Mouse (Mus musculus): ENCODE data around the gene Bnip3. TPM values are rescaled to one million over a fixed set of nuclear protein-coding genes. Genes with fewer than 3 reads are reported as not detected.
A peak's percentile ranks its signal among the peaks of the same experiment; 100 is the strongest.

Bnip3 gene
- polyA plus RNA-seq, 1 experiment from 2014 or later, result 124 TPM

GRCm38 (mm10) chr7:138856670-138857069, 52.6 kb downstream of the Bnip3 start:
- Histone ChIP-seq H3K36me3 (peaks cover 66% of the 10 kb centered on the region), H3K4me2 (no peak overlapping the region), H3K27me3 (no peaks in the 10 kb centered on the region), H3K27ac (no peak overlapping the region), H3K4me3 (replicated peaks) (no peak overlapping the region), H3K9ac (replicated peaks) (no peak overlapping the region), H3K4me1 (replicated peaks) (no peaks in the 10 kb centered on the region), H3K9me3 (no peaks in the 10 kb centered on the region)
- WGBS, result 75% methylated on average over 2 of the region's 2 CpGs
- ATAC-seq (ENCODE audit: insufficient number of reproducible peaks, insufficient read depth, low FRiP score, low TSS enrichment, low read depth), result no peak

DNA sequence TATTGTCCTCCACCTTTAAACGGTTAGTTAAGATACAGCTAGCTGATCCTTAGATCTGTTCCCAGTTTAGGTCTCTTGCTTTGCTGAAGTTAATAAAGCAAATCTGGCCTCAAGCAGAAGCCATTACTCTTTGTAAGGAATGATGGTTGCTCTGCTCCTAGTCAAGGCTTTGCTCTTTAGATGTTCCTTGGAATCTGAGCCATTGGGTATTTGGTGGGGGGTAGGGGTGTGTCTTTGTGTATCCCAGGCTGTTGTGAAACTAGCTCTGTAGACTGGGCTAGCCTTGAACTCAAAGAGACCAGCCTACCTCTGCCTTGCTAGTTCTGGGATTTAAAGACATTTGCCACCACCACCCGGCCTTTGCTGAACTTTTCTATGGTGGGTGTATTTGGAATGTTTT, 55.1 kb downstream of the Bnip3 start:
- peaks cover 70% of the 10 kb centered on the region for H3K36me3 ChIP-seq

DNA sequence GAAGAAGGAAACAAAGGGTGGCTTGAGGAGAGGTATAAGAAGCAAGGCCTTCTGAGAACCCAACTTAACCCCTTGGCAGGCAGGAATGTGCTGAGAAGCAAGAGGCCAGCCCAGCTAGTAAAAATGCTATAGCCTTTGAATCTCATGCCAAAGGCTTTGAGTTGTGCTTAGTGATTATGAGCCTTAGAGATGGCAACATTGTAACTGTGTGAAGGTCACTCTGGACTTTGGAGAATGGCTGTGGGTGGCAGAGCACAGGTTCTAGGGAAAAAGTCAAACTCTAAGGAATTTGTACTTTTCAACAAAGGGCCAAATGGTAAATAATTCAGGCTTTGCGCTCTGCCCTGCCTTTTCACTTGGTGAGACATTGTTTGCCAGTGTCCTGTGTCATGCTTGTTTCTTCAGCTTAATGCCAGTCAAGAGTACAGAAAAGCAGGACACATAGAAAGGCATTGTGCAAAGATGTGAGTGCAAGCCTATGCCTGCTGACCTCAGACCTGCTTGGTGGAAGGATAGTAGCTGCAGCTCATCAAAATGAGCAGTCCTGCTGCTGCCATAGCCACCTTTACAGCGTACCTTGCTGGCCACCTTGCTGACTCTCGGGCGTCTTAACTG, 55.8 kb downstream of the Bnip3 start:
- no peak overlapping the region for H3K4me3 ChIP-seq (replicated peaks)
- H3K27ac ChIP-seq, result no peak overlapping the region
- no peaks in the 10 kb centered on the region for H3K27me3 ChIP-seq
- H3K4me2 ChIP-seq, result no peak overlapping the region
- 95% methylated on average over 4 of the region's 4 CpGs for WGBS
- H3K9me3 ChIP-seq, result no peaks in the 10 kb centered on the region
- peaks cover 69% of the 10 kb centered on the region for H3K36me3 ChIP-seq
- H3K4me1 ChIP-seq (replicated peaks), result peaks cover 1% of the 10 kb centered on the region; the same call in 1 of the 2 replicates
- no peak for ATAC-seq (ENCODE audit: insufficient number of reproducible peaks, insufficient read depth, low FRiP score, low TSS enrichment, low read depth)
- no peak overlapping the region for H3K9ac ChIP-seq (replicated peaks)

More for the DNA sequence above, 55.1 kb downstream of the Bnip3 start:
- Histone ChIP-seq H3K4me3 (replicated peaks) (no peak overlapping the region), H3K4me2 (no peak overlapping the region), H3K27me3 (no peaks in the 10 kb centered on the region), H3K4me1 (replicated peaks) (no peaks in the 10 kb centered on the region), H3K9me3 (no peaks in the 10 kb centered on the region), H3K9ac (replicated peaks) (no peak overlapping the region), H3K27ac (no peak overlapping the region)
- WGBS, result 97% methylated on average over 2 of the region's 2 CpGs
- no peak for ATAC-seq (ENCODE audit: insufficient number of reproducible peaks, insufficient read depth, low FRiP score, low TSS enrichment, low read depth)

GRCm38 (mm10) chr7:138850083-138850482, 59.2 kb downstream of the Bnip3 start:
- no peak for ATAC-seq (ENCODE audit: insufficient number of reproducible peaks, insufficient read depth, low FRiP score, low TSS enrichment, low read depth)
- H3K4me2 ChIP-seq, result no peak overlapping the region
- H3K9ac ChIP-seq (replicated peaks), result no peak overlapping the region
- H3K27ac ChIP-seq, result no peak overlapping the region
- peaks cover 57% of the 10 kb centered on the region for H3K36me3 ChIP-seq
- H3K27me3 ChIP-seq, result no peaks in the 10 kb centered on the region
- no peak overlapping the region for H3K4me3 ChIP-seq (replicated peaks)
- H3K4me1 ChIP-seq (replicated peaks), result peaks cover 21% of the 10 kb centered on the region
- H3K9me3 ChIP-seq, result no peaks in the 10 kb centered on the region

- ATAC-seq (ENCODE audit: insufficient number of reproducible peaks, insufficient read depth, low FRiP score, low TSS enrichment, low read depth), result no peak
- Histone ChIP-seq H3K4me2 (peak overlapping the region; percentile 87), H3K9me3 (no peaks in the 10 kb centered on the region), H3K4me1 (replicated peaks) (peaks cover 30% of the 10 kb centered on the region), H3K27ac (no peak overlapping the region), H3K27me3 (no peaks in the 10 kb centered on the region), H3K9ac (replicated peaks) (peak overlapping the region; percentile 95; the same call in 1 of the 2 replicates), H3K36me3 (peaks cover 41% of the 10 kb centered on the region), H3K4me3 (replicated peaks) (peak overlapping the region; percentile 100; the same call in 1 of the 2 replicates)
- WGBS, result 77% methylated on average over 7 of the region's 7 CpGs
Observed at GRCm38 (mm10) chr7:138848028-138848920, 61.0 kb downstream of the Bnip3 start.

- H3K27ac ChIP-seq, result no peak overlapping the region
Observed at GRCm38 (mm10) chr7:138847316-138848027, 61.8 kb downstream of the Bnip3 start.

DNA sequence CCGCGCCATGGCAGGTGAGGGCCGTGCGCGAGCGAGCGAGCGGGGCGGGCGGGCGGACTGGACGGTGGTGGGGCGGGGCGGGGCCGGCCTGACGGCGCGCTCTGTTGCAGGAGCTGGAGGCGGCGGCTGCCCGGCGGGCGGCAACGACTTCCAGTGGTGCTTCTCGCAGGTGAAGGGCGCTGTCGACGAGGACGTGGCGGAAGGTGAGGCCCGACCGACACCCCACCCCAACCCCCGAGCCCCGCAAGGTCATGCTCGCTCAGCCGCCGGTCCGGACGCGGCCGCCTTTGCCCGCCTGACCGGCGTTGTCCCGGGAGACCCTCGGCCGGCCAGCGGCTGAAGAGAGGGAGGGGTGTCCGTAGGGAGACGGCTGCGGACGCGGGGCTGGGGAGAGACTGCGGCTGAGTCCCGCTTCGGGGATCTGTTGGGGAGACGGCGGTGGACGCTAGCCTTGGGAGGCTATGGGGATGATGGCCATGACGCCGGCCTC, 62.8 kb downstream of the Bnip3 start:
- Histone ChIP-seq H3K4me1 (replicated peaks) (peaks cover 30% of the 10 kb centered on the region), H3K4me3 (replicated peaks) (peak overlapping the region; percentile 100), H3K27ac (peak overlapping the region; percentile 93), H3K9me3 (no peaks in the 10 kb centered on the region), H3K27me3 (no peaks in the 10 kb centered on the region), H3K9ac (replicated peaks) (peak overlapping the region; percentile 95), H3K36me3 (peaks cover 24% of the 10 kb centered on the region), H3K4me2 (peak overlapping the region; percentile 87)
- WGBS, result under 1% methylated on average over 48 of the region's 61 CpGs
- ATAC-seq (ENCODE audit: insufficient number of reproducible peaks, insufficient read depth, low FRiP score, low TSS enrichment, low read depth), result peak; percentile 32; the same call in 1 of the 2 replicates

More at GRCm38 (mm10) chr7:138847316-138848027, 61.8 kb downstream of the Bnip3 start:
- H3K27me3 ChIP-seq, result no peaks in the 10 kb centered on the region
- peaks cover 30% of the 10 kb centered on the region for H3K4me1 ChIP-seq (replicated peaks)
- peaks cover 33% of the 10 kb centered on the region for H3K36me3 ChIP-seq
- H3K9me3 ChIP-seq, result no peaks in the 10 kb centered on the region
- peak overlapping the region; percentile 95 for H3K9ac ChIP-seq (replicated peaks)
- peak overlapping the region; percentile 87 for H3K4me2 ChIP-seq
- ATAC-seq (ENCODE audit: insufficient number of reproducible peaks, insufficient read depth, low FRiP score, low TSS enrichment, low read depth), result no peak; the same call in 1 of the 2 replicates
- WGBS, result 56% methylated on average over 13 of the region's 13 CpGs
- H3K4me3 ChIP-seq (replicated peaks), result peak overlapping the region; percentile 100

DNA sequence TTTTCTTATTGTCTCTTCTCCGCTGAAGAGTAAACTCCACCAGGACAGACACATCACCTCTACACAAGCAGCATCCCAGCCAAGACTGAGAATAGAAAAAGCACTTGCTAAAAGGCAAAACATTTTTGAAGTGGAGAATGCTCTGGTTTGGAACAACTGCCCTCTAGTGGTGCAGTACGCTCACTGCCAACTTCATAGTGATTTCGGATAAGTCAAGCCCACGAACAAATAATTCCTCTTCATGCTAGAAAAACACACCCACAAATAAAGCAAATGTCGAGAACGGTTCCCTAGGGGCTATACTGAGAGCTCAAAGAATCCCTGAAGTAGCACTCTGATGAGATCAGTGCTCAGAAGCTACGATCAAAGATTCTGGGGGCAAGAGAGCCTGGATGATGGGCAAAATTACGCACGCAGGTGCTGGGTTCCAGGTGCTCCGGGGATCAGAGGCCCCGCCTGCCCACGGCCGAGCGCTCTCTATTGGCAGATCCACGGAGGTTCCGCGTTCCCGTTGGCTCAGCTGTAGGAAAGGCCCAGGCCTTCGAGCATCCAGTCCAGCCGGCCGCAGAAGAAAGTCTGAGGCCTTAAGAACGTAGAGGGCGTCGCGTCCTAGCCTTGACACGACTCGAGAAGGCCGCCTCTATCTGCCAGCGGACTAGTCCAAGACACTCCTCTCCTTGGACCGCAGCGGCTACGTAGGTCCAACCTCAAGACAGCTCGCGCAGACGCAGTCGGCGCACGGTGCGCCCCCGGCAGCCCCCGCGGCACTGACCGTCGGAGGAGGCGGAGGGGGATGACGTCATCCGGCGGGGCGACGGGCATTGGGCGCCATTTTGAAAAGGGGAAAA, 63.6 kb downstream of the Bnip3 start, which contains the start of the genes Ppp2r2d and Mapk1ip1:
Ppp2r2d (plus strand) TSS at position 536 of the 848 bp plus-strand sequence.
Mapk1ip1 (minus strand) TSS at position 730 of the 848 bp plus-strand sequence.
- Histone ChIP-seq H3K4me3 (replicated peaks) (peak within 1 kb of the TSS; percentile 100), H3K9ac (replicated peaks) (peak within 1 kb of the TSS; percentile 95), H3K27me3 (no peaks in the 10 kb centered on the region), H3K9me3 (no peaks in the 10 kb centered on the region), H3K4me1 (replicated peaks) (peaks cover 30% of the 10 kb centered on the region), H3K27ac (peak within 1 kb of the TSS; percentile 93), H3K36me3 (peaks cover 21% of the 10 kb centered on the region; the same call in 1 of the 2 replicates), H3K4me2 (peak within 1 kb of the TSS; percentile 87)
- under 1% methylated on average over 49 of the region's 51 CpGs for WGBS
- ATAC-seq (ENCODE audit: insufficient number of reproducible peaks, insufficient read depth, low FRiP score, low TSS enrichment, low read depth), result peak; percentile 90

DNA sequence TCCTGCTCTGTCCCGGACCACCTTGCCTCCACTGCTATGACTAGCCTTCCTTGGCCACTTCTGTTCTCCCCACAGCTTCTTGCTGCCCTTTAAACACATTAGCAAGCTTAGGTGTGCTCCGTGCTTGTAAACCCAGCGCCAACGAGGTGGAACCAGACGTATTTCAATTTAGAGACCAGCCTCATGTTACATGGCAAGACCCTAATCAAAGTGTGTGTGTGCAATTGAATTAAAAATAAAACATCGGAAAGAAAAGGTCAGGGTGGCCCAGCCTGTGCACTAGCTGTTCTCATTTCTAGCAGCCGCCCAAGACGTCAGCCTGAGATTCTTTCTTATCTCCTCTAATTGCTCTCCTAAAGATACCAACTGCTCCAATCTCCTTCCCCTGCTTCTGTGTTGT, 64.2 kb downstream of the Bnip3 start:
- Histone ChIP-seq H3K9me3 (no peaks in the 10 kb centered on the region), H3K27me3 (no peaks in the 10 kb centered on the region), H3K27ac (no peak overlapping the region), H3K4me1 (replicated peaks) (peaks cover 34% of the 10 kb centered on the region), H3K4me3 (replicated peaks) (peak overlapping the region; percentile 100), H3K9ac (replicated peaks) (peak overlapping the region; percentile 95), H3K4me2 (peak overlapping the region; percentile 87), H3K36me3 (peaks cover 16% of the 10 kb centered on the region; the same call in 1 of the 2 replicates)
- WGBS, result 33% methylated on average over 8 of the region's 8 CpGs
- no peak for ATAC-seq (ENCODE audit: insufficient number of reproducible peaks, insufficient read depth, low FRiP score, low TSS enrichment, low read depth)

DNA sequence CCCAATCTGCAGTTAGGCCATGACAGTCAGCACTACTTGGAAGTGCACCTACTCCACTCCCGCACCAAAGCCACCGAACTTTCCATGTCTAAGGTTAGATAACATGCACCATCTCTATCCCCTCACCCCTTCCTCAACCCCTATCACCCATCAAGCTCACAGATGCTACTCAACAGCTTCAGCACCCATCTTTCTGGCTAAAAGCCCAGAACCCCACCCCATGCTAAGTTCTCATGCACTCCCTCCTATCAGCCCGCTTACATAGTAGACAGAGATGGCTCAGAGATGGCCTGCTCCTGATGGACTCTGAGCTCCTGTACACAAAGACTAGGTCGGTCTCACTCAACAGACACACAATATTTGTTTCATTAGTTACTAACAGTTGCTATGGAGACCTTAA, 65.9 kb downstream of the Bnip3 start:
- Histone ChIP-seq H3K4me2 (no peak overlapping the region), H3K36me3 (peaks cover 5% of the 10 kb centered on the region; the same call in 1 of the 2 replicates), H3K27me3 (no peaks in the 10 kb centered on the region), H3K27ac (no peak overlapping the region), H3K4me1 (replicated peaks) (peaks cover 32% of the 10 kb centered on the region), H3K4me3 (replicated peaks) (no peak overlapping the region), H3K9ac (replicated peaks) (no peak overlapping the region), H3K9me3 (no peaks in the 10 kb centered on the region)
- WGBS, result 92% methylated on average over 4 of the region's 4 CpGs
- ATAC-seq (ENCODE audit: insufficient number of reproducible peaks, insufficient read depth, low FRiP score, low TSS enrichment, low read depth), result no peak
